Mouse (Mus musculus): ENCODE results near the gene Tmem150a.

Tmem150a gene

DNA sequence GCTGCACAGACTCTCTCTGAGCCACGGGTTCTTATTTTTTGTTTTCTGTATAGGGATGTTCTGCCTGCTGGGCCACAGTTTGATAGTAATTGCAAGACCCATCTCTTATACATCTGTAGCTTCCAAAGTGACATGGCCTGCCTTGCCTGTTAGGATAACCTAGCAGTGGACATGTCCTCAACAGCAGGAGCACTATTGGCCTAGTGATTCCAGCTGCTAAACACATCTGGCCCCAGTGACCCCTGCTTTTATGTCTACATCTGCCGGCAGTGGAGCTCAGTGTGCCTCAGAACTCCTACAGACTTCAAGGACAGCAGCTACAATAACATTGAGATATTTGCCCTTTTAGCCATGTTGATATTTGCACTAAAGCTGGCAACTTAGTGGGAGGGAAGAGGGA is 44.7 kb downstream of the Tmem150a start:
- DNase-seq (ENCODE audit: low read depth, low spot score) = no peak

DNA sequence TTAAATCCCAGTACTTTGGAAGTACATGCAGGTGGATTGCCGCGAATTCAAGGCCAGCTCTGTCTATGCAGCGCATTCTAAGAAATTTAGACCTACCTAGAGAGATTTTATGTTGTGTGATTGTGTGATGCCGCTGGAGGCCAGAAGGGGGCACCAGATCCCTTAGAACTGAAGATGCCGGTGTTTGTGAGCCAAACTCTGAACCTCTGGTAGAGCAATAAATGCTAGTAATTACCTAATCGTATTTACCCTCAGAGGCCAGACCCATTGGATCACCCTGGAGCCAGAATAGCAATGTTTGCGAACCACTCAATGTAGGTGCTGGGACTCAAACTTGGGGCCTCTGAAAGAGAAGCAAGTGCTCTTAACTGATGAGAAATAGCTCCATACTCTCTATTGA is 46.6 kb downstream of the Tmem150a start:
- peak; percentile 63 for DNase-seq (ENCODE audit: low read depth, low spot score)

DNA sequence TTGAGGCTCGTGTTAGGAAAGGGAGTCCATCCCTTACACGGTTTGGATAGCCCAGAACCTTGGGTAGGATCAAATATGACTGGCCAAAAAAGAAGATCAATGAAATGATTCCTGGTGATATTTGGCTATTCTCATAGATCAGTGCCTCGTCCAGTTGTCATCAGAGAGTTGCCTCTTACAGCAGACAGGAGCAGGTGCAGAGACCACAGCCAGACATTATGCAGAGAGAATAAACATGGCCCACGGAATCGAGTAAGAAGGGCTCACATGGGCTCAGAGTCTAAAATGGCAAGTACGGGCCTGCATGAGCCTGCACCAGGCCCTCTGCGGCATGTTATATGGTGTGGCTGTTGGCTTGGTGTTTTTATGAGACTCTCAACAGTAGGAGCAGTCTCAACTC is 50.1 kb downstream of the Tmem150a start:
- no peak for DNase-seq (ENCODE audit: low read depth, low spot score)

DNA sequence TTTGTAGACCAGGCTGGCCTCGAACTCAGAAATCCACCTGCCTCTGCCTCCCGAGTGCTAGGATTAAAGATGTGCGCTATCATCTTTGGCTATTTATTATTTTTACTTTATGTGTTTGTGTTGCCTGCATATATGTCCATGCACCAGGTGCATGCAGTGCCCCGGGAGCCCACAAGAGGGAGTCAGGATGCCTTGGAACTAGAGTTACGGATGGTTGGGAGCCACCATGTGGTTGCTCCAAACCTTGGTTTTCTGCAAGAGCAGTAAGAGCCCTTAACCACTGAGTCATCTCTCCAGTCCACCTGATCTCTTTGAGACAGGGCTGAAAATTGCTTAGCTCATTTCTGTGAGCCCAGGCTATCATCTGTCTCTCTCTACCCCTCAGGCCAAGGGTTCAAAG is 51.9 kb downstream of the Tmem150a start:
- peak; percentile 77 for DNase-seq (ENCODE audit: low read depth, low spot score)
